8 mouse cellular contexts compared by ENCODE assay signal in genomic region chr13:23285191-23285920, GRCm38 (mm10). TPM values are rescaled to one million over a fixed set of nuclear protein-coding genes. Genes with fewer than 3 reads are reported as not detected.
DNase-seq lines count a peak whose midpoint lies in the region; ATAC-seq and TF ChIP-seq lines count a peak whose summit lies in the region.

No protein-coding gene starts in this region.

- H3K4me3 ChIP-seq in layer of hippocampus, adult 2 months = peak overlapping the region; percentile 55
- H3K4me3 ChIP-seq in forebrain, embryonic 14.5 days (ENCODE audit: low read depth, low read length) = peak overlapping the region; percentile 38
- H3K4me3 ChIP-seq in liver, embryonic 14.5 days (ENCODE audit: insufficient read depth in 1 of 2, low read depth in 2 of 2, low read length in 2 of 2) = peak overlapping the region; percentile 55 to 61
- H3K4me3 ChIP-seq in stomach, embryonic 15.5 days (replicated peaks) = peak overlapping the region; percentile 48

- no peaks in the 10 kb centered on the region for H3K9me3 ChIP-seq in forebrain, embryonic 14.5 days (replicated peaks; ENCODE audit: control insufficient read depth, low read length)
- H3K9me3 ChIP-seq in liver, embryonic 14.5 days (ENCODE audit: control insufficient read depth, low read length) = no peaks in the 10 kb centered on the region
- H3K9me3 ChIP-seq in stomach, embryonic 15.5 days = no peaks in the 10 kb centered on the region

- H3K36me3 ChIP-seq in forebrain, embryonic 14.5 days (ENCODE audit: control insufficient read depth, insufficient read depth, low read length) = no peaks in the 10 kb centered on the region
- no peaks in the 10 kb centered on the region for H3K36me3 ChIP-seq in liver, embryonic 14.5 days (replicated peaks; ENCODE audit: control insufficient read depth, insufficient read depth, low read depth)
- H3K36me3 ChIP-seq in stomach, embryonic 15.5 days = no peaks in the 10 kb centered on the region

- H3K9ac ChIP-seq in forebrain, embryonic 14.5 days (ENCODE audit: low read length) = peak overlapping the region; percentile 38; the same call in 1 of the 2 replicates
- no peak overlapping the region for H3K9ac ChIP-seq in liver, embryonic 14.5 days (replicated peaks)
- H3K9ac ChIP-seq in stomach, embryonic 15.5 days = no peak overlapping the region

- TF ChIP-seq EP300 in liver, embryonic 14.5 days (IDR thresholded peaks at IDR 0.05; ENCODE audit: low read depth) = no peak

- peak; percentile 85 for ATAC-seq in forebrain, embryonic 14.5 days
- ATAC-seq in liver, embryonic 14.5 days (ENCODE audit: insufficient read depth) = peak; percentile 91
- ATAC-seq in stomach, embryonic 15.5 days (ENCODE audit: insufficient read depth, low FRiP score, low read depth) = peak; percentile 76; the same call in 1 of the 2 replicates

- 0 out of 2 replicates have a peak, but pooled peaks cover 11% of the 10 kb centered on the region for H3K27me3 ChIP-seq in forebrain, embryonic 14.5 days (replicated peaks; ENCODE audit: control insufficient read depth, insufficient read depth, low read length)
- peaks cover 11% of the 10 kb centered on the region for H3K27me3 ChIP-seq in liver, embryonic 14.5 days (ENCODE audit: control insufficient read depth, insufficient read depth, low read length)
- 0 out of 2 replicates have a peak, but pooled peaks cover 6% of the 10 kb centered on the region for H3K27me3 ChIP-seq in stomach, embryonic 15.5 days (replicated peaks)

- TF ChIP-seq CTCF in layer of hippocampus, adult 2 months (conservative IDR thresholded peaks at IDR 0.05) = no peak
- TF ChIP-seq CTCF in liver, embryonic 14.5 days (IDR thresholded peaks at IDR 0.05; ENCODE audit: low read depth) = no peak

- H3K4me2 ChIP-seq in forebrain, embryonic 14.5 days (ENCODE audit: low read length) = peak overlapping the region; percentile 68
- H3K4me2 ChIP-seq in liver, embryonic 14.5 days (ENCODE audit: low read depth) = peak overlapping the region; percentile 83
- peak overlapping the region; percentile 84 for H3K4me2 ChIP-seq in stomach, embryonic 15.5 days

- no peak overlapping the region for H3K27ac ChIP-seq in layer of hippocampus, adult 2 months
- H3K27ac ChIP-seq in forebrain, embryonic 14.5 days (ENCODE audit: low read depth, low read length) = no peak overlapping the region
- H3K27ac ChIP-seq in liver, embryonic 14.5 days = no peak overlapping the region
- no peak overlapping the region for H3K27ac ChIP-seq in stomach, embryonic 15.5 days

- whole genome bisulfite sequencing in forebrain, embryonic 14.5 days = 3% methylated on average over 22 of the region's 22 CpGs
- WGBS in liver, embryonic 14.5 days (ENCODE audit: insufficient replicate concordance) = 2% methylated on average over 22 of the region's 22 CpGs
- WGBS in stomach, embryonic 15.5 days = 5% methylated on average over 22 of the region's 22 CpGs

- 0 out of 2 replicates have a peak, but pooled peaks cover 6% of the 10 kb centered on the region for H3K4me1 ChIP-seq in forebrain, embryonic 14.5 days (ENCODE audit: control insufficient read depth, insufficient read depth, low read length)
- peaks cover 0 to 2% of the 10 kb centered on the region in 2 experiments; a peak in 2 of 4 replicates for H3K4me1 ChIP-seq in liver, embryonic 14.5 days (replicated peaks; ENCODE audit: control insufficient read depth in 2 of 2, insufficient read depth in 2 of 2, low read length in 1 of 2)
- peaks cover 7% of the 10 kb centered on the region; the same call in 1 of the 2 replicates for H3K4me1 ChIP-seq in stomach, embryonic 15.5 days

- peak; percentile 29 to 42 for DNase-seq in layer of hippocampus, adult 2 months (ENCODE audit: low spot score in 2 of 2)
- no peak for DNase-seq in layer of hippocampus, adult 9-11 months
- peak; percentile 68 for DNase-seq in NIH3T3 (ENCODE audit: low read depth)
- peak; percentile 56 for DNase-seq in forebrain, embryonic 14.5 days (ENCODE audit: low spot score)
- DNase-seq in liver, embryonic 14.5 days (ENCODE audit: low read depth in 3 of 3, low spot score in 3 of 3) = no peak
- DNase-seq in kidney, adult 11 months = no peak
- DNase-seq in ovary, adult 18-20 months (ENCODE audit: low spot score) = no peak

RNA-seq across cellular contexts. Expression of gene Vmn1r223, which starts 38.4 kb away (rescaled TPM):
- total RNA-seq in layer of hippocampus, adult 2 months (2021) = not detected
- not detected in 2 replicates for polyA plus RNA-seq in forebrain, embryonic 14.5 days (2014; fragmentation: Nextera tagmentation; extraction: Ambion mirVana)
- not detected in 2 replicates for polyA plus RNA-seq in liver, embryonic 14.5 days (2012; rRNA removed)
- polyA plus RNA-seq in liver, embryonic 14.5 days (2014; fragmentation: Nextera tagmentation; extraction: Ambion mirVana) = not detected in 2 replicates
- not detected in 2 replicates for polyA plus RNA-seq in stomach, embryonic 15.5 days (2015; fragmentation: Nextera tagmentation; extraction: Ambion mirVana)

RNA-seq across cellular contexts. Expression of gene Vmn1r222, which starts 49.6 kb away (rescaled TPM):
- not detected for total RNA-seq in layer of hippocampus, adult 2 months (2021)
- polyA plus RNA-seq in forebrain, embryonic 14.5 days (2014; fragmentation: Nextera tagmentation; extraction: Ambion mirVana) = not detected in 2 replicates
- polyA plus RNA-seq in liver, embryonic 14.5 days (2012; rRNA removed) = not detected in 2 replicates
- polyA plus RNA-seq in liver, embryonic 14.5 days (2014; fragmentation: Nextera tagmentation; extraction: Ambion mirVana) = not detected in 2 replicates
- not detected in 2 replicates for polyA plus RNA-seq in stomach, embryonic 15.5 days (2015; fragmentation: Nextera tagmentation; extraction: Ambion mirVana)

Comparison
In these comparisons a context has a peak if more than half of its experiments do, and no peak if none do; other contexts are left out.
1. DNase-seq: peak in layer of hippocampus, adult 2 months (2 of 2), NIH3T3 (single experiment) and forebrain, embryonic 14.5 days (single experiment); none in layer of hippocampus, adult 9-11 months (single experiment), liver, embryonic 14.5 days (0 of 3), kidney, adult 11 months (single experiment) and ovary, adult 18-20 months (single experiment).
2. Peak in every context shown above with its lines, with median percentiles within 50 percentile points of each other: H3K4me3 ChIP-seq, ATAC-seq and H3K4me2 ChIP-seq.